Mouse (Mus musculus): ENCODE measurements around the gene Kcnk16.
"Not testable (repeated sequence)": the region's sequence is repeated elsewhere in the genome, so short reads cannot be mapped to it uniquely, and the experiment has no call there.

Gene Kcnk16

GRCm38 (mm10) chr14:20269082-20269809 is at the start of gene Kcnk16:
Kcnk16 (minus strand) TSS chr14:20269199.
- DNase-seq (ENCODE audit: low read depth in 2 of 2, low spot score in 2 of 2): no peak

DNA sequence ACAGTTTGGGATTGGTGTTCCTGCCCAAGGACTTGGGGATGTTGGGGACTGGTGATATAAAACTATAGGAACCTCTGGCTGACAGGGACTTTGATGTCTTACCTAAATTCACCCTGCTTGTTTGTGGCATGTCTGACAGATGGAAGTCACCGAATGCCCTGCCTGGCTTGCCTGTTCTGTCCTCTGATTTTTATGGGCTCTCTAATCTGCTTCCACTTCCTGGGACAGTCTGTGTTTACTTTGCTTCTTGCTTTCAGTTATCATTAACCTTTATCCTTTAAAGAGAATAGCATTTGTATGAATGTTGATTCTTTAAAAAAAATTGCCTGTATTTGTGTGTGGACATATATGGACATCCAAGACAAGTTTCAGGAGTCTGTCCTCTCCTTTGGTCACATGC is 46.1 kb upstream of the Kcnk16 start:
- no peak for DNase-seq (ENCODE audit: low read depth in 2 of 2, low spot score in 2 of 2)

DNA sequence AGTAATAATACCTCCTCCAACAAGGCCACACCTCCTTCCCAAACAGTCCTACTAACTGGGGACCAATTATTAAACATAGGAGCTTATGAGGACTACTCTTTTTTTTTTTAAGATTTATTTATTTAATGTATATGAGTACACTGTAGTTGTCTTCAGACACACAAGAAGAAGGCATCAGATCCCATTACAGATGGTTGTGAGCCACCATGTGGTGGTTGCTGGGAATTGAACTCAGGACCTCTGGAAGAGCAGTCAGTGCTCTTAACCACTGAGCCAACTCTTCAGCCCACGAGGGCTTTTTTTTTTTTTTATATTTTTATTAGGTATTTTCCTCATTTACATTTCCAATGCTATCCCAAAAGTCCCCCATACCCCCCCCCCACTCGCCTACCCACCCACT is 36.1 kb upstream of the Kcnk16 start:
- not testable (repeated sequence) for DNase-seq (ENCODE audit: low read depth in 2 of 2, low spot score in 2 of 2)

DNA sequence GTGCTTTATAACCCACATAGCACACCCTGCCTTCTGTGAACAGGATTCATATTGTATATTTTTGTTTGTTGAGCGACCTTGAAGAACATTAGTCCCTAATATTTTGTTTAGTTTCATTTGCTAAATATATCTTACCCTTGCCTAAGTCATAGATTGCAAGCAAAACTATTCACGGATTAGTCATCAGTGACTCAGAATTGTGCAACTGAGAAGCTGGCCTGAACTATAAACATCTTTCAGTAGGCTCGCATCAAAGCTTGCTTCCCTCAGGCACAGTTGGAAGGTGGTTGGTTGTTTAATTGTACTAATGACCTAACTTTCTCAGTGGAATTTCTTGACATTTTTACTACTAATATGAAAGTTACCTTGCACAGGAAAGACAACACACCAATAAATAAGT is 29.1 kb upstream of the Kcnk16 start:
- no peak for DNase-seq (ENCODE audit: low read depth in 2 of 2, low spot score in 2 of 2)

GRCm38 (mm10) chr14:20297616-20298015 is 28.6 kb upstream of the Kcnk16 start:
- DNase-seq (ENCODE audit: low read depth in 2 of 2, low spot score in 2 of 2): no peak

DNA sequence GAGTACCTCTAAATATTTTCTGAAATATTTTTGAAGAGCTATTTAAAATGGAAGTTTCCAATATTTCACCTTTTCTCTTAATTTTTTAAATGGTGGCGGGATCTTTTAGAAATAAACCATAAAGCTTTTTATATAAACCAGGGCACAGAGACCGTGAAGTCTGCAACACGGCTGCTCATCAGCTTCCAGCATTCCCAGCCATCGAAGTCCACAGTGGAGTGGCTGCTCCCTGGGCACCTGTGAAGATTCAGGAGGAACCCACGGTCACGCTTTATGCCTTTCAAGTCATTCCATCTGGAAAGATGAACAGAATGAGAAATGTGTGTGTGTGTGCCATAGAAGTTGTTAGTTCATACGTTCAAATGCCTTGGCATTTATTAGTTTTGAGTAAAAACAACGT is 25.9 kb upstream of the Kcnk16 start:
- DNase-seq (ENCODE audit: low read depth in 2 of 2, low spot score in 2 of 2): no peak

- peak; percentile 61 to 74 for DNase-seq (ENCODE audit: low read depth in 2 of 2, low spot score in 2 of 2)
Measured at GRCm38 (mm10) chr14:20294117-20294892, 25.3 kb upstream of the Kcnk16 start, which contains the start of gene Nudt13. Nudt13 (plus strand) TSS chr14:20294697.

- no peak for DNase-seq (ENCODE audit: low read depth in 2 of 2, low spot score in 2 of 2)
Measured at GRCm38 (mm10) chr14:20291391-20291790, 22.4 kb upstream of the Kcnk16 start.

GRCm38 (mm10) chr14:20268421-20268820 is 578 bp downstream of the Kcnk16 start:
- no peak for DNase-seq (ENCODE audit: low read depth in 2 of 2, low spot score in 2 of 2)

GRCm38 (mm10) chr14:20262346-20262745 is 6.7 kb downstream of the Kcnk16 start:
- DNase-seq (ENCODE audit: low read depth in 2 of 2, low spot score in 2 of 2): no peak

DNA sequence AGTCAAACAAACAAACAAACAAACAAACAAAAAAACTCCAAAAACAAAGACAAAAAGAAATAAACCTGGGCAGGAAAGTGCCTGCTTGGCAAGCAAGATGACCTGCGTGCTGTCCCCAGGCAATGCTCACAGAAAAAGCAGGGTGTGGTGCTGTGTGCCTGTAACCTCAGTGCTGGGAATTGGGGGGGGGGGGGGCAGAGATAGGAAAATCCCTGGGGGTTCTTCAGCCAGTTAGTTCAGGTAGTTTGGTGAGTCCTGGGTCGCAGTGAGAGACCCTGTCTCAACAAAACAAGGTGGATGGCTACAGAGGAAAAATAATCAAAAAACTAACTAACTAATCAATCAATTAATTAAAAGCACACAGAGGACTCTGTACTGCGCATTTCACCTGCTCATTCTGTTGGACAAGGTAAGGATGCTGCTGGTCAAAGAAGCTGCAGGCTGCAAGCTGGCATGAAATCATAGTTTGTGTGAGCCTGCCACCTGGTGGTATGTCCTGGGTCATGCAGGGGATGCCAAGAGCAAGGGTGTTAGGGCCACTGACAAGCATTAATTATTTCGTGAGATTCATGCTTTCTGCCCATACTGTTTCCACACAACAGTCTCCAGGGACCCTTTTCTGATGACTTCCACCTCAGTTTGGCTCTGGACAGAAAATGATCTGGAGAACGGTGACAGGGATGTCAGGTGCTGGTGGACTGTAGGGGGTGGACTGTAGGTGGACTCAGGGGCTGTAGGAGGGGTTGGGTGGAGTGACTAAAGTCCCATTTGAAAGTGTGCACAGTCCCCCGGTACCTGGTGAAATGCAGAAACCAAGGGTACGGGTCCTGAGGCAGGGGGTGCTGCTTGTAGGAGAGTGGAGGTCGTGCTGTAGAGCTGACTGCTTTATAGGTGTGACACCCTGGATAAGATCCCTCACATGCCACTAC is 10.6 kb downstream of the Kcnk16 start:
- peak; percentile 58 to 66 for DNase-seq (ENCODE audit: low read depth in 2 of 2, low spot score in 2 of 2)

DNA sequence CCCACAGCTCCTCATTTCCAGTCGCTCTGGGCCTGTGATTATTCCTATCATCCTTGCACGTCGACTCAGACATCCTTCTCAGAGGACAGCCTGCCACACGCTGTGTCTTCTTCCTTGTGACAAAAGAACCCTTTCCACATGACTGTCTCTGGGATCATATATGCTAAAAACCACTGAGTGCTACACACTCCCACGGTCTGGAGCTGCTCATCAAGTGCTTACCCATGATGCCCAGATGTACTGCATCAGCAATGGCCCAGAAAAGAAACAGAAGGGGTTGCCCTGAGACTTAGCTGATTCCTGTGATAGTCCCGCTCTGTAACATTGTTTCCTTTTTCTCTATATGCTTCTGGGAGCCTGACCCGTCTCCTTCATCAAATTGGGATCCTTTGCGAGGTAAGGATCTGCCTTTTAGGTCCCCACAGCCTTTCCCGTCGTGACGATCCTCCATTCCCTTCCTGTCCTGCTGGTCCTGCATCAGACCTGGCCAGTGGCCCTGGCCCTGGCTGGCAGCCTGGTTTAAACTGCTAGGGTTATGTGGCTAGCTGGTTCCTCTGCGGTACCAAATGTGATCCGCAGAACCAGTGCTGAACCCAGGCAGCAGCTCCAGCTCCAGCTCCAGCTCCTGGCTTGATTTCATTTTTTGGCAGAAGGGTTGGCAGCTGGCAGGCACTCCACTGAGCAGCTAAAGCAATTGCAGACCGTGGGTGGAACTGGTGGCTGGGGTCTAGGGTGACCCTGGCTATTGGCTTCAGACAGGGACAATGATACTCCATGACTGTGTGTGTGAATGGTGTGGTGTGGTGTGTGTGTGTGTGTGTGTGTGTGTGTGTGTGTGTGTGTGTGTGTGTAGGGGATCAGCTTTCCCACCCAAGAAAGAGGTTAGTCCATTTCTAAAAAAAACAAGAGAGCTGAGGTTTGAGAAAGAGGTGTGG is 18.5 kb downstream of the Kcnk16 start:
- DNase-seq (ENCODE audit: low read depth in 2 of 2, low spot score in 2 of 2): no peak

DNA sequence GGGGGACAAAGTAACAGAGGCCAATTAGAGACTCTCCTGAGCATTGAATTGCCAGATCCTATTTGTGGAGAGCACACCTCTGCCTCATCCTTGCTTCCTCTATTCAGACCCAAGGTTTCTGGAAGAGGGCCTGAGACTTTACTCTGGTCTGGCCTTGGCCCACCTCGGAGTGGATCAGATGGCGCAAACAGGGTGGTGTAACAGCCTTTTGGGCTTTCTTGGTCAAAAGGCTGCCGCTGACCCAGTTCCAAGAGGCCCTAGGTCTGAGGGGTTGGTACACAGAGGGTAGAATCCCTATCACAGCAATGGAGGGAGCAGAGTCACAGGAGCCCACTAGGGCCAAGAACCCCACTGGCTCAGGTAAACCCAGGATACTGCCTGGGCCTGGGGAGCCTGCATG is 21.0 kb downstream of the Kcnk16 start:
- DNase-seq (ENCODE audit: low read depth in 2 of 2, low spot score in 2 of 2): no peak

DNA sequence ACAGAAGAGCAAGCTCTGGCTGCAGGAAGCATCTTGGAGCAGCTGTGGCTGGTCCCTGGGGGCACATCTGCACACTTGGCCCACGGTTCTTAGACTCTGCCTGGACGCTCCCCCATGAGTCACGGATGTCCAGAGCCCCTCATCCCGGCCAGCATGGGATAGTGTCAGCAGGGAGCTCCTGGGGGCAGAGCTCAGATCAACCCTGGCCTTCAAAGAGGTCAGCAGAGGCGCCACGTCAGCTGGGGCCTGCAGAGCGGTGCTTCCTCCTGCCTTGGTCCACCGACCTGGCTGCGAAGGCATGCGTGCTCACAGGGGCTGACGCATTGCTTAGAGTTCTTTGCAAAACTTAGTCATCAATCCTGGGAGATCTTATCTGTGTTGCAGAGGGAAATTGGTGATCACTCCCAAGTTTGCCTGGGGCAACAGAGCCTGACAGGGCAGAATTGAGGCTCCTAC is 22.2 kb downstream of the Kcnk16 start:
- no peak for DNase-seq (ENCODE audit: low read depth in 2 of 2, low spot score in 2 of 2)

- no peak for DNase-seq (ENCODE audit: low read depth in 2 of 2, low spot score in 2 of 2)
Measured at GRCm38 (mm10) chr14:20245861-20246260, 23.1 kb downstream of the Kcnk16 start.

DNA sequence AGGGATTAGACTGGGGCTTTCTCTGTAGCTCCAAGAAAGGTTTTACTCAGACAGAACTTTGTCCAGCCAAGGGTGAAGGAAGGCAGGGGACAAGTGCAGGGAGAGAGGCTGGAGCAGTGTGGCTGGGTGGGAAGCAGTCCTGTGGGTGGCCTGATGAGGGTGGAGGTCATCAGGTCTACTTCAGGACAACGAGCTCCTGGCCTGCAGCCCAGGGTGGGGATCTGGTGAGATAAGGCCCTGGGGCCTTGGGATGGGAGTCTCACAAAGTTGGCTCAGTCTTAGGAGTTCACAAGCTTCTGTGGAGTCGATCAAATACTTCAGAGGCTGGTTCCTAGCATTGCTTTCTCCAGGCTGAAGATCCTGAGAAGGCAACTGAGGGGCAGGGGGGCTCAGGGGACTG is 23.7 kb downstream of the Kcnk16 start:
- no peak for DNase-seq (ENCODE audit: low read depth in 2 of 2, low spot score in 2 of 2)

DNA sequence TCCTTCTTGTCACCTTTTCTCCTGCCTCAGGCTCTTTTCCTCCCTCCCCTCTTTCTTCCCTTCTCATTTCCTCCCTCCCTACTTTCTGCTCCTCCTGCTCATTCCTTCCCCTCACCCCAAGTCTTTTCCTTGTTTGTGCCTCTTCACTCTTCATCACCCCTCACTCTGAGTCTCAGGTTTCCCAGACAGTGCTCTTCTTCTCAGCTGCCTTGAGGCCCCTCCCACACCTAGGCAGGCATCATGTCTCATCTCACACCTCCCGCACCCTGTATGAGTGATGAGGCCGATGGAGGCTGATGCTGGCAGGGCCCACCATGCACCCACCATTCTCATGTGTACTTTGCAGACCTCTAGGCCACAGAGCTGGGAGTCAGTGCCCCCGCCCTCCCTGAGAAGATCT is 25.8 kb downstream of the Kcnk16 start:
- no peak for DNase-seq (ENCODE audit: low read depth in 2 of 2, low spot score in 2 of 2)

- no peak for DNase-seq (ENCODE audit: low read depth in 2 of 2, low spot score in 2 of 2)
Measured at GRCm38 (mm10) chr14:20242454-20242853, 26.5 kb downstream of the Kcnk16 start.

- no peak for DNase-seq (ENCODE audit: low read depth in 2 of 2, low spot score in 2 of 2)
Measured at GRCm38 (mm10) chr14:20234403-20234802, 34.6 kb downstream of the Kcnk16 start.

Measured in CD8-positive naive resting alpha-beta T cell, adult 2 months (primary cell).